Comparison of ENCODE assay signal across 15 mouse cellular contexts in the genomic region with DNA sequence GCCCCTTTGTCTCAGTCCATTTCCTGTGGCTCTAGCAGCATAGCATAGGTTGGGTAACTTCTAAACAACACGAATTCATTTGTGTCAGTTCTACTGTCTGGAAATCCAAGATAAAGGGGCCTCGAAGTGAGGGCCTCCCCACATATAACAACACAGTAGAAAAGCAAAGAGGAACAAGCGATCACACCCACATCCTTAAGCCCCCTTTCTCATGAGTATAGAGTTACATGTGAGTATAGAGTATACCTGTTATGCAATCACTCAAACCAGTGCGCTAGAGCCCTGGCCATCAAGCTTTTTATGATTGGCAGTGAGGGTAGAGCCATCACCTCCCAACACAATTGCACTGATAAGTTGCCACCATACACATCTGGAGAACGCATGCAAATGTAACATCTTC.
"Had no signal": no experiment of that assay in that cellular context is flagged by ENCODE, and none has a peak within 500 bp of the region (broad histone marks: within the 10 kb centered on the region; RNA-seq: fewer than 3 reads in every experiment).

No protein-coding gene starts in this region.

- H3K4me3 ChIP-seq: neural tube, embryonic 13.5 days; neural tube, embryonic 15.5 days; stomach, embryonic 15.5 days had no signal

- H3K9ac ChIP-seq: neural tube, embryonic 13.5 days; neural tube, embryonic 15.5 days; stomach, embryonic 15.5 days had no signal

- H3K9me3 ChIP-seq: neural tube, embryonic 13.5 days; neural tube, embryonic 15.5 days; stomach, embryonic 15.5 days had no signal

- H3K4me2 ChIP-seq: neural tube, embryonic 13.5 days; neural tube, embryonic 15.5 days; stomach, embryonic 15.5 days had no signal

- H3K27me3 ChIP-seq: neural tube, embryonic 15.5 days; stomach, embryonic 15.5 days had no signal

- H3K27ac ChIP-seq: neural tube, embryonic 15.5 days; stomach, embryonic 15.5 days; stomach, postnatal 0 days had no signal

- DNase-seq: retina, postnatal 1 day; right cerebral cortex, adult 18-20 months; right cerebral cortex, postnatal 14 days; right cerebral cortex, postnatal 25 days; right cerebral cortex, postnatal 4 days; thymus, adult 18-20 months; thymus, adult 2 months; thymus, postnatal 14 days; thymus, postnatal 25 days; thymus, postnatal 36 days; thymus, postnatal 4 days had no signal

- H3K36me3 ChIP-seq: neural tube, embryonic 13.5 days; neural tube, embryonic 15.5 days; stomach, embryonic 15.5 days had no signal
